Mouse (Mus musculus) stomach, embryonic 16.5 days (tissue): ENCODE measurements around the gene Fam129a. TPM values are rescaled to one million over a fixed set of nuclear protein-coding genes. Genes with fewer than 3 reads are reported as not detected.
"Not testable (repeated sequence)": the region's sequence is repeated elsewhere in the genome, so short reads cannot be mapped to it uniquely, and the experiment has no call there.

ENCODE experiments used
- ATAC-seq: fragments of 200-750 bp; cut with Nextera tagmentation; 2 replicates; pipeline ENCODE4 v1.8.0; 2017; ENCODE audit warnings: moderate number of reproducible peaks, moderate TSS enrichment; ENCODE audit not compliant: insufficient read depth, low FRiP score
- H3K27ac ChIP-seq: fragments of 300-500 bp; sonication (generic); 2 replicates; pipeline ENCODE4 v1.5.1; 2014; ENCODE audit warnings: low read length
- H3K27me3 ChIP-seq: fragments of 300-500 bp; sonication (generic); 2 replicates; pipeline ENCODE4 v1.6.1; 2014; ENCODE audit warnings: low read length, control low read depth, mixed read lengths; ENCODE audit not compliant: control insufficient read depth, insufficient read depth
- H3K36me3 ChIP-seq: fragments of 300-500 bp; sonication (generic); 2 replicates; pipeline ENCODE4 v1.6.1; 2014; ENCODE audit warnings: low read length; ENCODE audit not compliant: control insufficient read depth, insufficient read depth
- H3K4me1 ChIP-seq: fragments of 300-500 bp; sonication (generic); 2 replicates; pipeline ENCODE4 v1.6.1; 2014; ENCODE audit warnings: low read length, control low read depth, mixed read lengths; ENCODE audit not compliant: control insufficient read depth, insufficient read depth
- H3K4me2 ChIP-seq: fragments of 300-500 bp; sonication (generic); 2 replicates; pipeline ENCODE4 v1.6.1; 2014; ENCODE audit warnings: low read depth, low read length, mixed read lengths
- H3K4me3 ChIP-seq: fragments of 300-500 bp; sonication (generic); replicated peaks from 2 replicates; pipeline ENCODE4 v1.5.1; 2014; ENCODE audit warnings: mild to moderate bottlenecking, low read length
- H3K9ac ChIP-seq: fragments of 300-500 bp; sonication (generic); 2 replicates; pipeline ENCODE4 v1.6.1; 2014; ENCODE audit warnings: low read length
- H3K9me3 ChIP-seq: fragments of 300-500 bp; sonication (generic); replicated peaks from 2 replicates; pipeline ENCODE4 v1.6.1; 2016; ENCODE audit warnings: low read length, control low read depth; ENCODE audit not compliant: control insufficient read depth
- WGBS: fragments of 180-500 bp; shearing (Covaris S2); extraction: QIAGEN DNeasy Blood & Tissue Kit; methylation state at CpG from one replicate; pipeline ENCODE4 v1.1.7; 2014; 5-methylcytosine and 5-hydroxymethylcytosine counted together
- polyA plus RNA-seq: library from polyadenylated mRNA; unstranded; fragments of >200 nt; fragmentation: Nextera tagmentation; extraction: Ambion mirVana; gene quantifications from 2 replicates; pipeline ENCODE4 v1.2.1, GENCODE M21; 2015

Gene Fam129a
- polyA plus RNA-seq, 1 experiment from 2014 or later: 22.7 TPM

DNA sequence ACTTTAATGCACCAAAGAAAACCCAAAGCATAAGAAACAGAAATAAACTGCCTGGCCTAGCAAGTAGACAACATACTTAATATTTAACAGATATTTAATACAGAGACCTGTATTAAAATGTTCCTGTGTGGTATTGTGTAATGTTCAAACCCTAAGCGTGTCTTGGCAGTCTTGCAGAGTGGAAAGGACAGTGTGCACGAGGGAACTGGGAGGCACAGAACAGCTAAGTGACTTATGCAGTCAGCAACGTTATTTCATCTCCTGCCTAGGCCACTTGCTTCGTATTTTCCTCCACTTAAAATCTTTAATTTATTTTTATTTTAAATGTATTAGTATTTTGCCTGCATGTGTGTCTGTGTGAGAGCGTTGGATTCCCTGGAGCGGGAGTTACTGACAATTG is 119.1 kb downstream of the Fam129a start:
- Histone ChIP-seq H3K9me3 (no peaks in the 10 kb centered on the region), H3K4me1 (peaks cover 25% of the 10 kb centered on the region), H3K4me2 (no peak overlapping the region), H3K27me3 (no peaks in the 10 kb centered on the region), H3K4me3 (no peak overlapping the region), H3K36me3 (no peaks in the 10 kb centered on the region), H3K9ac (no peak overlapping the region), H3K27ac (0 out of 2 replicates have a peak overlapping the region, but pooled peaks have one; percentile 19)
- no peak for ATAC-seq
- 62% methylated on average over 6 of the region's 6 CpGs for WGBS

DNA sequence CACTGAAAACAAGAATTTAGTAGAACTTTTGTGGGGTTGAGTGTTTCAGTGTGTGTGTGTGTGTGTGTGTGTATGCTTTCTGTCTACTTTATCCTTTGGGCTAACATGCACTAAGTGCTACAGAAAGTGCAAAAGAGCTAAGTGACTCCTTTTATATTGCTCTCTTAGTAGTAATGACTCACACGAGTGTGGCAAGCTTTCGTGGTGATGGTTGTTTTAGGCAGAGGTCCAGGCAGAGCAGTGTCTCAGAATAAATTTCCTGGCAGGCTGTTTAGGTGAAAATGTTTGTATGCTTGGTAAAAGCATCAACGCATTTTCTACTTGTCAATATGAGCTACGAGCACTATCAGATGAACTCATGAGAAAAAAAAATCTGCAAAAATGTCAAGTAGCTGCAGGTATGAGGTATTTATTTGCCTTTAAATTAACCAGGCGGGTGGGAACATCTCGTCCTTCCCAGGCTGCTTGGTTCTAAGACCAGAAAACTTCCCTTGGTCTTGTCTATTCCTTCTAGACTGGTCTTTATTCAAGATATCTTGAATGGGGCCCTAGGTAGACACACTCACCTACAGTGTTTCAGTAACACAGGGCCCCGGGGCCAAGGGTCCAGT is 119.7 kb downstream of the Fam129a start:
- Histone ChIP-seq H3K36me3 (no peaks in the 10 kb centered on the region), H3K4me2 (no peak overlapping the region), H3K9ac (no peak overlapping the region), H3K9me3 (no peaks in the 10 kb centered on the region), H3K4me1 (peaks cover 21% of the 10 kb centered on the region), H3K27me3 (no peaks in the 10 kb centered on the region), H3K27ac (0 out of 2 replicates have a peak overlapping the region, but pooled peaks have one; percentile 19), H3K4me3 (no peak overlapping the region)
- no peak for ATAC-seq
- 70% methylated on average over 7 of the region's 7 CpGs for WGBS

DNA sequence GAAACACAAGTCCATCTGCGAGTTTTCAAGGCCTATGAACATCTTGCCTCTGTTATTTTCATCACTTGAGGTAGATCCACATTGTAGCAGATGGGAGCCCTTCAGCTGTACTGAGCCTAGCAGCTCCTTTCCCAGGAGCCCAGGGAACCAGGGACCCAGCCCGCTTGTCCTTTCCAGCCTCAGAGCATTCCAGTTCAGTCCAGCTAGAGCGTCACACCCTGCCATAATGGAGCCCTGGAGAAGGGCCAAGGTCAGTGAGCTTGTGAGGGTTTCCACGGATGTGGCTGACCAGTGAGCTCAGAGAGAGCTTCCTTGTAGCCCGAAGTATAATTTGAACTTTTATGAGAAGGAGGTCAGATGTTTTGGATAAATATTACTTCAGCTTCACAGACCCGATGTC is 121.9 kb downstream of the Fam129a start:
- not testable (repeated sequence) for H3K4me3 ChIP-seq, H3K27me3 ChIP-seq, H3K27ac ChIP-seq, H3K4me1 ChIP-seq, H3K9me3 ChIP-seq, H3K9ac ChIP-seq, H3K4me2 ChIP-seq, H3K36me3 ChIP-seq
- WGBS: 43% methylated on average over 6 of the region's 6 CpGs
- ATAC-seq: peak; percentile 30

DNA sequence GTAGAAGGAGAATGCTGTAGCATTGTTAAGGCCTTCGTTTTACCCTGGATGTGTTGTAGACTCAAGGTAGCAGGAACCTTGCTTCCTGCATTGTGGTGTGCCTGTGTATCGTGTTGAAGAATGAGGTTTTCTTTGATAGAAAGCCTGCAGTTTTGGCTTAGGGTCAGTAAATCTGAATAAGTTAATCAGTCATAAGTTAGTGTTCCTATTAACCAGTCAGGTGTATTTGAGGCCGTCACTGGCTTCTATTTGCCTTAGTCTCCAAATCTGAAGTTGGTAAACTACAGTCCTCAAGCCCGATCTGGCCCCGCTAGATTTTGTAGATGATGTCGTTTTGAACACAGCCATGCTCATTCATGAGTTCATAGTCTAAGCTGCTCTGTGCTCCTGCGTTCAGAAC is 125.8 kb downstream of the Fam129a start:
- Histone ChIP-seq H3K9ac (no peak overlapping the region), H3K4me1 (no peaks in the 10 kb centered on the region), H3K27me3 (no peaks in the 10 kb centered on the region), H3K4me3 (no peak overlapping the region), H3K27ac (no peak overlapping the region), H3K4me2 (no peak overlapping the region), H3K9me3 (no peaks in the 10 kb centered on the region), H3K36me3 (no peaks in the 10 kb centered on the region)
- ATAC-seq: no peak
- WGBS: 79% methylated on average over 7 of the region's 7 CpGs

DNA sequence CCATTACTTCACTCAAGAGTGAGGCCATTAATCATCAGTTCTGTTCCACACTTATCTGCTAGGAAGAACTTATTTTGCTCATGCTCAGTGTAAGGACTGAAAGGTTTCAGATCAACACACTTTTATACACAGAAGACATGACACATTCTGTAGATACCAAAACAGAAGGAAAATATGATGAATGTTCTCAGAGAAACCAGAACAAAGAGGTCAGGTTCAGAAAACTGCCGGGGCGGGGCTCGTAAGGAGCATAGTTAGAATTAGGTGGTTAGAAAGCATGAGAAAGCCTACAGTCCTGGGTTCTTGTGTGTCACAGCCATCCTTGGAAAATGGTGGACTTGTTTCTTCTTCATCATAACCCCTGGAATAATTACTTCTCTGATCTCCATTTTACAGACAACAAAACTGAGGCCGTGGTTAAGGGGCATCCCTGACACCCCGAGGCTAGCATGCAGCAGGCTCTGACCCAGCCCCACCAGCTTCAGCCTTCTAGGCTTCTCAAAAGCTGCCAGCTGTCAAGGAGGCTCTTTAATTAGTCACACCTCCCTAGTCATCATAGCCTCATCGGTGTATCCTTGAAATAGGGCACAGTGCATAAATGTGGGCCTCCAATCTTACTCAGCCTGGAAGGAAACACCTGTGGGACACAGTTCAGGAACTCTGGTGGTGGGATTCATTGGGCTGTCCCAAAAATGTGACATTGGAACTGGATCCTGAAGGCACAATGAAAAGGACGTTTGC is 127.1 kb downstream of the Fam129a start:
- Histone ChIP-seq H3K4me1 (no peaks in the 10 kb centered on the region), H3K9me3 (no peaks in the 10 kb centered on the region), H3K36me3 (no peaks in the 10 kb centered on the region), H3K27ac (no peak overlapping the region), H3K4me3 (no peak overlapping the region), H3K4me2 (no peak overlapping the region), H3K9ac (no peak overlapping the region), H3K27me3 (no peaks in the 10 kb centered on the region)
- no peak for ATAC-seq
- 84% methylated on average over 7 of the region's 7 CpGs for WGBS

DNA sequence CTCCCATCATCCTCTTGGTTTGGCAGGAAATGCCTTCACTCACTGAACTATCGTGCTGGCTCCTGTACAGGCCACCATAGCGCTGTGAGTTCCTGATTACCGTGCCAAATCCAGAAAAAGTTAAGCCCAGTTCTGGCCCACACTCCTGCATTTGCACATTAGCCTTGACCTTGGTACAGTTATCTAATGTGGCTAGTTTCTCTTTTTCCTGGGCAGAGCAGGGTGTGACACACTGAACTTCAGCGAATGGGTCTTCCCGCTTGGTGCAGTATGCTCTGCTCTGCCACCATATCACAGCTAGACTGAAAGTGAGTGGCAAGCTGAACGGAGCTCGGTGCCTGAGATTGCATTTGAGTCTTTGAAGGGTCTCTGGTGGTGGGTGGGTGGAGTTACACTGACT is 128.4 kb downstream of the Fam129a start:
- ATAC-seq: no peak
- no peaks in the 10 kb centered on the region for H3K27me3 ChIP-seq
- H3K27ac ChIP-seq: no peak overlapping the region
- 76% methylated on average over 7 of the region's 7 CpGs for WGBS
- no peak overlapping the region for H3K9ac ChIP-seq
- H3K4me2 ChIP-seq: no peak overlapping the region
- no peaks in the 10 kb centered on the region for H3K9me3 ChIP-seq
- H3K4me3 ChIP-seq: no peak overlapping the region
- no peaks in the 10 kb centered on the region for H3K4me1 ChIP-seq
- no peaks in the 10 kb centered on the region for H3K36me3 ChIP-seq

DNA sequence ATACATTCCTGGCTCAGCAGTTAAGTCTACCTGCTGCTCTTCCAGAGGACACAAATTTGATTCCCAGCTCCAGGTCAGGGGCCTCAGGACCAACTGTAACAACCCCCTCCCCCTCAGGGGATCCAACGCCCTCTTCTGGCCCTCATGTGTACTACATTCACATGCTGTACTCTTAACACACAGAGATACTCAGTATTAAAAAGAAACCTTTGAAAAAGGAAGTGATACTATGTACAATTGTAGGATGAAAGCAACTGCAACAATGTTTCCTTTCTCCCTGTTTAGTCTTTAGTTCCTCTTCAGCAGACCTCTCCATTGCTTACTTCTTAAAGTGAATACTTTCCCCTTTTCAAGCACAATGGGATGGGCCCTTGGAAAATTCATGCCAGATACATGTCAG is 131.8 kb downstream of the Fam129a start:
- 32% methylated on average over 1 of the region's 1 CpGs for WGBS
- Histone ChIP-seq H3K4me1 (no peaks in the 10 kb centered on the region), H3K9ac (no peak overlapping the region), H3K36me3 (no peaks in the 10 kb centered on the region), H3K4me2 (no peak overlapping the region), H3K9me3 (no peaks in the 10 kb centered on the region), H3K27ac (no peak overlapping the region), H3K4me3 (no peak overlapping the region), H3K27me3 (no peaks in the 10 kb centered on the region)
- ATAC-seq: no peak

DNA sequence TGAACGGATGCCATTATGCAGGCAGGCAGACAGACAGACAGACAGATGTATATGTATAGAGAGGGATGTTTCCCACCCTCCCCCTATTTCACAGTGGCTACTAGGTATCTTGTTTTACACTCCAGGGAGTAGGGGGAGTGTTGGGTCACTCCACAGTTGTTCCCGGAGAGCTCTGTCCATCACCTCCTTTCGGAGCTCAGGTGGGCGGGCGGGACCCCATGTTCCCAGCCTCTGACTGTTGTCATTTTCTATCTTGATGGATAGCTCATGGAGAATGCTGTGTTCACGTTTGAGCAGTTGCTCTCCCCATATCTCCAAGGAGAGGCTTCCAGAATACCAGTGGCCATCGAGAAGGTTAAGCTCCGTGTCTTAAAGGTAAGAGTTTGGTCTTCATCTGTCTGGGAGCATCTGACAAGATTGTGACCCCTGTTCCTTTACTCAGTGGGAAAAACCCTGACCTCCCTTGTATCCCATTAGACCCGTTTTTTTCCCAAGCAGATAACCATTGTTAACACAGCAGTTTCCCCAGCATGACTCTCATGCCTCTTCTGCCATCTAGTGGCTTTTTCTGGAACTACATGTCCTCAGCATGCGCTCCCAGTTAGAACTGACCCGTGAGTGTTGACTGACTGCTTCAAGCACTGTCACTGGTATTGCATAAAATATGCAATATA is 134.9 kb downstream of the Fam129a start:
- H3K27ac ChIP-seq: no peak overlapping the region

DNA sequence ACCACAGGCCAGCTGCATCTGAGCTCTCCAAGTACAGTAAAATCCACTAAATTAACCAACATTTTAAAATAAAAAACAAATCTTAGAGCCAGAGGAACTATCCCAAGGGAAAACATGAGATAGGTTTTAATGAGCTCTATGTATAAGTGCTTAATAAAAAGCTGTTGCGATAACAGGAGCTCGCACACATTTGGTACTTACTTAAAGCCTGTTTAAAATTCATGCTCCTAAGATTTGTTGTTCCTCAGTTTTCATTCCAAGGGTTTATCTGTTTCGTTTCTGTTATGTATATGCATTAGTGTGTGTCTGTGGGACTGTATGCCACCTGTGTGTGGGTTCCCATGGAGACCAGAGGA is 135.4 kb downstream of the Fam129a start:
- H3K27ac ChIP-seq: no peak overlapping the region
- no peak overlapping the region for H3K9ac ChIP-seq
- H3K4me1 ChIP-seq: peaks cover 9% of the 10 kb centered on the region; the same call in 1 of the 2 replicates
- no peaks in the 10 kb centered on the region for H3K9me3 ChIP-seq
- no peaks in the 10 kb centered on the region for H3K36me3 ChIP-seq
- no peak overlapping the region for H3K4me3 ChIP-seq
- 82% methylated on average over 3 of the region's 3 CpGs for WGBS
- no peak for ATAC-seq
- H3K4me2 ChIP-seq: no peak overlapping the region
- H3K27me3 ChIP-seq: no peaks in the 10 kb centered on the region

More for the DNA sequence above, 134.9 kb downstream of the Fam129a start:
- ATAC-seq: peak; percentile 66; the same call in 1 of the 2 replicates
- no peaks in the 10 kb centered on the region for H3K36me3 ChIP-seq
- H3K9ac ChIP-seq: no peak overlapping the region
- 21% methylated on average over 11 of the region's 11 CpGs for WGBS
- H3K4me2 ChIP-seq: no peak overlapping the region
- H3K27me3 ChIP-seq: no peaks in the 10 kb centered on the region
- no peak overlapping the region for H3K4me3 ChIP-seq
- H3K4me1 ChIP-seq: peaks cover 9% of the 10 kb centered on the region; the same call in 1 of the 2 replicates
- H3K9me3 ChIP-seq: no peaks in the 10 kb centered on the region
